Mouse (Mus musculus): ENCODE results near the gene Fam102a.

GRCm38 (mm10) chr2:32607262-32607947 is 72.3 kb downstream of the Fam102a start:
- TF ChIP-seq CTCF (IDR thresholded peaks at IDR 0.05; ENCODE audit: low read depth) (no peak), EP300 (optimal IDR thresholded peaks at IDR 0.05) (no peak)
